Mouse (Mus musculus): ENCODE measurements around the gene Thsd7a.

- no peak for TF ChIP-seq POLR2A (IDR thresholded peaks at IDR 0.05; ENCODE audit: extremely low read depth, insufficient read depth, low read length)
- TF ChIP-seq CTCF (IDR thresholded peaks at IDR 0.05; ENCODE audit: low read depth, low read length): no peak
Measured at GRCm38 (mm10) chr6:12784918-12785618, 35.9 kb upstream of the Thsd7a start.
